Mouse (Mus musculus): ENCODE results near the gene Pgrmc2.

Pgrmc2 gene

GRCm38 (mm10) chr3:41065320-41065719, 17.5 kb downstream of the Pgrmc2 start:
- no peak for DNase-seq

- DNase-seq = peak; percentile 31
These were observed 20.1 kb downstream of the Pgrmc2 start for GRCm38 (mm10) chr3:41062758-41063157.

GRCm38 (mm10) chr3:41061831-41062565, 20.8 kb downstream of the Pgrmc2 start:
- peak; percentile 80 for DNase-seq

- peak; percentile 46 for DNase-seq
These were observed 23.6 kb downstream of the Pgrmc2 start for GRCm38 (mm10) chr3:41059249-41059648.

GRCm38 (mm10) chr3:41058395-41058794, 24.5 kb downstream of the Pgrmc2 start:
- no peak for DNase-seq

GRCm38 (mm10) chr3:41053334-41053733, 29.5 kb downstream of the Pgrmc2 start:
- DNase-seq = peak; percentile 66

GRCm38 (mm10) chr3:41047838-41048237, 35.0 kb downstream of the Pgrmc2 start:
- peak; percentile 34 for DNase-seq

- no peak for DNase-seq
These were observed 39.0 kb downstream of the Pgrmc2 start for GRCm38 (mm10) chr3:41043756-41044354.

- peak; percentile 74 for DNase-seq
These were observed 40.5 kb downstream of the Pgrmc2 start for GRCm38 (mm10) chr3:41042195-41042938.

- DNase-seq = peak; percentile 79
These were observed 41.6 kb downstream of the Pgrmc2 start for GRCm38 (mm10) chr3:41041241-41041640.

GRCm38 (mm10) chr3:41038297-41038916, 44.4 kb downstream of the Pgrmc2 start:
- peak; percentile 75 for DNase-seq

- peak; percentile 70 for DNase-seq
These were observed 51.3 kb downstream of the Pgrmc2 start for GRCm38 (mm10) chr3:41031286-41032210.

- no peak for DNase-seq
These were observed 52.1 kb downstream of the Pgrmc2 start for GRCm38 (mm10) chr3:41030705-41031104.

- DNase-seq = peak; percentile 92
These were observed 60.9 kb downstream of the Pgrmc2 start for GRCm38 (mm10) chr3:41021980-41022379.

- no peak for DNase-seq
These were observed 62.2 kb downstream of the Pgrmc2 start for GRCm38 (mm10) chr3:41020687-41021086.

- DNase-seq = peak; percentile 31
These were observed 64.7 kb downstream of the Pgrmc2 start for GRCm38 (mm10) chr3:41018022-41018608.

Measured in heart, adult 11 months (tissue).